Mouse (Mus musculus) thymus, adult 2 months (tissue): ENCODE data around the gene Tnrc6c.

Experiments used
- CTCF ChIP-seq: fragments of 200-500 bp; IDR thresholded peaks from 2 replicates; pipeline ENCODE4 v1.5.1; 2012; ENCODE audit warnings: mild to moderate bottlenecking, control low read depth, low read length, moderate library complexity, borderline replicate concordance; ENCODE audit not compliant: control insufficient read depth, poor library complexity, insufficient read depth; ENCODE audit errors: extremely low read depth
- POLR2A ChIP-seq: fragments of 200-500 bp; IDR thresholded peaks from 2 replicates; pipeline ENCODE4 v1.6.1; 2012; ENCODE audit warnings: mild to moderate bottlenecking, low read length, control low read depth, moderate library complexity; ENCODE audit not compliant: control insufficient read depth, poor library complexity, insufficient read depth; ENCODE audit errors: extremely low read depth

DNA sequence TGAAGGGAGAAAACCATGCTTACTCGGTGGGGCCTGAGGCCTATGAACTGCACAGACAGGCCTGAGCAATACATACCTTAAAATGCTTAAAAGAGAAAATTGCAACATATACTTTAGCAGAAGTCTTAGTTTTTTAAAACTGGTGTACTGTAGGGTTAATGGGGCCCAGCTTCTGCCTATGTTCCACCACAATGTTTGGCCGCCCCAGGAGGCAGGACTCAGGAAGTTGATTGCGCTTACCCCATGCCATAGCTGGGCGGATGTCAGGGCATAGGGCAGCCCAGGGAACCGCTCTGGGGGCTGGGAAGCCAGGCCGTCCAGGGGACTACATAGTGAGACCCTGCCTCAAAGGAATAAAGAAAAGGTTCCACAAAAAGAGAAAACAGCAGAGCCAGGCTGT is 42.5 kb downstream of the Tnrc6c start:
- TF ChIP-seq CTCF: no peak
- no peak for TF ChIP-seq POLR2A
